Mouse (Mus musculus): ENCODE measurements at regions not wholly inside any gene's neighbourhood (a gene's known extent, or its start where the extent isn't known, plus 50 kb on each side); places are given as distances from the start of the nearest gene placed in this dataset.
A peak's percentile ranks its signal among the peaks of the same experiment; 100 is the strongest.

GRCm38 (mm10) chr15:27178084-27178935 is 282.9 kb upstream of the Fbxl7 start:
- 44% methylated on average over 13 of the region's 13 CpGs for WGBS
- ATAC-seq (ENCODE audit: insufficient read depth): no peak
- no peak for DNase-seq
- no peak overlapping the region for H3K9ac ChIP-seq
- no peaks in the 10 kb centered on the region for H3K36me3 ChIP-seq (ENCODE audit: insufficient read depth)
- no peak overlapping the region for H3K4me2 ChIP-seq
- no peaks in the 10 kb centered on the region for H3K4me1 ChIP-seq (ENCODE audit: insufficient read depth)
- no peaks in the 10 kb centered on the region for H3K9me3 ChIP-seq (ENCODE audit: low read depth, low read length)
- no peak overlapping the region for H3K4me3 ChIP-seq (ENCODE audit: low read depth, low read length)
- no peak for TF ChIP-seq CTCF (IDR thresholded peaks at IDR 0.05; ENCODE audit: low read depth)
- no peak overlapping the region for H3K27ac ChIP-seq (ENCODE audit: low read depth)
- H3K27me3 ChIP-seq (ENCODE audit: insufficient read depth, low read length): no peaks in the 10 kb centered on the region

GRCm38 (mm10) chr15:27189699-27190098 is 276.8 kb upstream of the Ank start:
- ATAC-seq (ENCODE audit: insufficient read depth) (no peak), DNase-seq (peak; percentile 90)
- H3K9me3 ChIP-seq (ENCODE audit: low read depth, low read length): no peaks in the 10 kb centered on the region
- no peak overlapping the region for H3K4me3 ChIP-seq (ENCODE audit: low read depth, low read length)
- no peak overlapping the region for H3K4me2 ChIP-seq
- no peak overlapping the region for H3K27ac ChIP-seq (ENCODE audit: low read depth)
- H3K36me3 ChIP-seq (ENCODE audit: insufficient read depth): no peaks in the 10 kb centered on the region
- no peak overlapping the region for H3K9ac ChIP-seq
- TF ChIP-seq CTCF (IDR thresholded peaks at IDR 0.05; ENCODE audit: low read depth): peak; percentile 89
- no peaks in the 10 kb centered on the region for H3K27me3 ChIP-seq (ENCODE audit: insufficient read depth, low read length)
- no peaks in the 10 kb centered on the region for H3K4me1 ChIP-seq (ENCODE audit: insufficient read depth)
- 29% methylated on average over 4 of the region's 4 CpGs for WGBS

- Histone ChIP-seq H3K4me1 (ENCODE audit: insufficient read depth) (no peaks in the 10 kb centered on the region), H3K27me3 (ENCODE audit: insufficient read depth, low read length) (no peaks in the 10 kb centered on the region), H3K36me3 (ENCODE audit: insufficient read depth) (no peaks in the 10 kb centered on the region), H3K9me3 (ENCODE audit: low read depth, low read length) (no peaks in the 10 kb centered on the region), H3K9ac (no peak overlapping the region), H3K4me3 (ENCODE audit: low read depth, low read length) (no peak overlapping the region), H3K4me2 (no peak overlapping the region), H3K27ac (ENCODE audit: low read depth) (no peak overlapping the region)
- no peak for DNase-seq
- no peak for TF ChIP-seq CTCF (IDR thresholded peaks at IDR 0.05; ENCODE audit: low read depth)
- WGBS: 68% methylated on average over 3 of the region's 3 CpGs
- ATAC-seq (ENCODE audit: insufficient read depth): no peak
These were observed 265.0 kb upstream of the Ank start for GRCm38 (mm10) chr15:27201513-27201912.

DNA sequence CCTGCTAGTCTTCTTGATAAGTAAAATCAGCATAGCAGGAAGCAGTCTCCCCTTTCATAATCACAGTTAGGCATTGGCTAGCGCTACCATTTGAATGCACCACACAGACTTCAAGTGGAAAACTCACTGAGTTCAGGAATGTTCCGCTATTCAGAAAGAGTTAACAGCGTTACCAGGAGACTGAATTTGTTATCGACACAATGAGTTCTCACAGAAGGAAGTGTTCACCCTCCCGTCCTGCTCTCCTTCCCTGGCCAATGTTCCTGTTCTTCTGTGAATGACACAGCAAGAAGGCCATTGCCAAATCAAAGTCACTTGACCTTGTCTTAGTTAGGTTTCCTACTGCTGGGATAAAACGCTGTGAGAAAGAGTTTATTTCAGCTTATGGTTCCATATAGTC is 261.6 kb upstream of the Ank start:
- Histone ChIP-seq H3K27ac (ENCODE audit: low read depth) (no peak overlapping the region), H3K4me3 (ENCODE audit: low read depth, low read length) (no peak overlapping the region), H3K9ac (no peak overlapping the region), H3K4me1 (ENCODE audit: insufficient read depth) (no peaks in the 10 kb centered on the region), H3K36me3 (ENCODE audit: insufficient read depth) (no peaks in the 10 kb centered on the region), H3K27me3 (ENCODE audit: insufficient read depth, low read length) (no peaks in the 10 kb centered on the region), H3K4me2 (no peak overlapping the region), H3K9me3 (ENCODE audit: low read depth, low read length) (no peaks in the 10 kb centered on the region)
- ATAC-seq (ENCODE audit: insufficient read depth) (no peak), DNase-seq (peak; percentile 38)
- TF ChIP-seq CTCF (IDR thresholded peaks at IDR 0.05; ENCODE audit: low read depth): no peak
- WGBS: 53% methylated on average over 6 of the region's 6 CpGs

DNA sequence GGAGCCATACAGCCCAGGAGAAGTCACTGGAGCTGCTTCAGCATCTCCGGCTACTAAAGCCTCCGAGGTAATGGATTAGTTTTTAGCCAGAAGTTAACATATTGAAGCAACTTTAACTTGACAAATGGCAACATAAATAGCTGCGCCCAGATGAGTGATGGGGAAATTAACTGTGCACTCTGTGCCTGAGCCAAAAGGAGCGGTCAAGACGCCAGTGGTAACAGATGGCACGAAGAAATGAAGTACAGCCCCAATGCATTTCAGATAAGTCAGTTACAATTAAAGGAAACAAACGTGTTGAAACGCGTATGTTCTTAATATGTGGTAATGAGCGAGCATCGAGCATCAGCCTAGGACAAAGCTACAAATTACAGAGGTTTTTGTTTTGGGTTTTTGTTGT is 259.0 kb upstream of the Ank start:
- WGBS: 54% methylated on average over 11 of the region's 11 CpGs
- H3K4me1 ChIP-seq (ENCODE audit: insufficient read depth): no peaks in the 10 kb centered on the region
- ATAC-seq (ENCODE audit: insufficient read depth): no peak
- no peaks in the 10 kb centered on the region for H3K27me3 ChIP-seq (ENCODE audit: insufficient read depth, low read length)
- H3K4me3 ChIP-seq (ENCODE audit: low read depth, low read length): no peak overlapping the region
- no peaks in the 10 kb centered on the region for H3K36me3 ChIP-seq (ENCODE audit: insufficient read depth)
- H3K9me3 ChIP-seq (ENCODE audit: low read depth, low read length): no peaks in the 10 kb centered on the region
- H3K9ac ChIP-seq: no peak overlapping the region
- no peak overlapping the region for H3K27ac ChIP-seq (ENCODE audit: low read depth)
- no peak for DNase-seq
- no peak for TF ChIP-seq CTCF (IDR thresholded peaks at IDR 0.05; ENCODE audit: low read depth)
- no peak overlapping the region for H3K4me2 ChIP-seq

DNA sequence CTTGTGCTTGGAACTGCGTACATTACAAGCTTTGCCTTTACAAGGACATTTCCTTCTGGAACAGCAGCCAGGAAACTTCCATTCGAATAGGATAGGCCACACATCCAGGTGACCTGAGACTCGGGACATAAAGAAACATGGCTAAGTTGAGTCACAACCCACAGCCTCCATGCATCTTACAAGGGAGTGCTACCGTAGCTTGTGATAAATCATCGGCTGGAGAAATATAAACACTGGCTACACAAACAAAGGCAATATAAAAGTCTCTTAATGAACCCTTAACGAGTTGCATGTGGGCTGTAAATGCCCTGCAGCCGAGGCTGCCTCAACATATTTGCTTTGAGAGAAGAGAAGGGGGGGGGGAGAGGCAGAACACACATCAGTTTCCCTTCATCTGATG is 250.1 kb upstream of the Ank start:
- H3K27ac ChIP-seq (ENCODE audit: low read depth): no peak overlapping the region
- 24% methylated on average over 7 of the region's 7 CpGs for WGBS
- no peak overlapping the region for H3K9ac ChIP-seq
- no peaks in the 10 kb centered on the region for H3K4me1 ChIP-seq (ENCODE audit: insufficient read depth)
- H3K4me3 ChIP-seq (ENCODE audit: low read depth, low read length): no peak overlapping the region
- no peak for TF ChIP-seq CTCF (IDR thresholded peaks at IDR 0.05; ENCODE audit: low read depth)
- no peak for DNase-seq
- no peaks in the 10 kb centered on the region for H3K36me3 ChIP-seq (ENCODE audit: insufficient read depth)
- H3K27me3 ChIP-seq (ENCODE audit: insufficient read depth, low read length): no peaks in the 10 kb centered on the region
- ATAC-seq (ENCODE audit: insufficient read depth): no peak
- H3K4me2 ChIP-seq: no peak overlapping the region
- no peaks in the 10 kb centered on the region for H3K9me3 ChIP-seq (ENCODE audit: low read depth, low read length)

DNA sequence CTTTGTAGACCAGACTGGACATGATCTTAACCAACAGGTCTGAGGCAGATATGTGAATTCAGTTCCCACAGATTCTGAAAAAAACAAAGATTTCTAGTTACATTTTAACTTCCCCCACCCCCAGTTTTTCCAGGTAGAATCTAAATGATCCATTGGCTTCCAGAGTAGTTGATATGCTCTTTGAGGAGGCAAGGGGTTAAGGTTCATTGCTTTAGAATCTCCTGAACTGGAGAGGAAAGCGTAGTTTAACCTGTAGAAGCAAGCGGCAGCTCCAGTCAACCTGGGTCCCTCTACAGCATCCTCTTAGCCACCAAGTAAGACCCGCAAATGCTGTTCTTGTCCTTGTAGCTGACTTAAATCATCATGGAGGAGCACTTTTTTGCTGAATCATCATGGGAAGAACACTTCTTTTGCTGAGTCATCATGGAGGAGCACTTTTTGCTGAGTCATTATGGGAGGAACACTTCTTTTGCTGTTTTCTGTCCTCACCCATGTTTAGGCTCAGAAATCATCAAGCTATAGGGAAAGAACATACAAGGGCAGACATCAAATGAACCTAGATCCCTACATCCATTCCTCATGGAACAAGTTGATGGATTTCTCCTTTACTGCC is 247.2 kb upstream of the Ank start:
- WGBS: 92% methylated on average over 3 of the region's 3 CpGs

More for the DNA sequence above, 247.2 kb upstream of the Ank start:
- no peak overlapping the region for H3K4me3 ChIP-seq (ENCODE audit: low read depth, low read length)
- no peaks in the 10 kb centered on the region for H3K36me3 ChIP-seq (ENCODE audit: insufficient read depth)
- H3K4me1 ChIP-seq (ENCODE audit: insufficient read depth): no peaks in the 10 kb centered on the region
- no peaks in the 10 kb centered on the region for H3K27me3 ChIP-seq (ENCODE audit: insufficient read depth, low read length)
- H3K4me2 ChIP-seq: no peak overlapping the region
- TF ChIP-seq CTCF (IDR thresholded peaks at IDR 0.05; ENCODE audit: low read depth): no peak
- H3K9ac ChIP-seq: no peak overlapping the region
- H3K9me3 ChIP-seq (ENCODE audit: low read depth, low read length): no peaks in the 10 kb centered on the region
- no peak for ATAC-seq (ENCODE audit: insufficient read depth)
- DNase-seq: no peak
- H3K27ac ChIP-seq (ENCODE audit: low read depth): no peak overlapping the region

Data from lung, embryonic 14.5 days (tissue).